Mouse (Mus musculus) lung, embryonic 14.5 days (tissue): ENCODE data around the gene Acbd4. TPM values are rescaled to one million over a fixed set of nuclear protein-coding genes. Genes with fewer than 3 reads are reported as not detected.

ENCODE experiments used
- ATAC-seq: fragments of 200-750 bp; cut with Nextera tagmentation; 2 replicates; pipeline ENCODE4 v1.8.0; 2017; ENCODE audit warnings: mild to moderate bottlenecking, moderate TSS enrichment, moderate library complexity; ENCODE audit not compliant: insufficient read depth
- DNase-seq: peaks from one replicate; pipeline ENCODE4 v3.0.0-alpha.2; 2015
- H3K27ac ChIP-seq: fragments of 300-500 bp; sonication (generic); 2 replicates; pipeline ENCODE4 v1.5.1; 2014; ENCODE audit warnings: low read depth, mild to moderate bottlenecking, moderate library complexity
- H3K27me3 ChIP-seq: fragments of 300-500 bp; sonication (generic); 2 replicates; pipeline ENCODE4 v1.6.1; 2014; ENCODE audit warnings: low read length, control low read depth; ENCODE audit not compliant: insufficient read depth
- H3K36me3 ChIP-seq: fragments of 300-500 bp; sonication (generic); 2 replicates; pipeline ENCODE4 v1.6.1; 2014; ENCODE audit warnings: control low read depth; ENCODE audit not compliant: insufficient read depth
- H3K4me1 ChIP-seq: fragments of 300-500 bp; sonication (generic); 2 replicates; pipeline ENCODE4 v1.6.1; 2014; ENCODE audit warnings: antibody characterized with exemption, control low read depth; ENCODE audit not compliant: insufficient read depth
- H3K4me2 ChIP-seq: fragments of 300-500 bp; sonication (generic); 2 replicates; pipeline ENCODE4 v1.6.1; 2014; ENCODE audit warnings: mild to moderate bottlenecking
- H3K4me3 ChIP-seq: fragments of 300-500 bp; sonication (generic); 2 replicates; pipeline ENCODE4 v1.5.1; 2014; ENCODE audit warnings: low read depth, low read length
- H3K9ac ChIP-seq: fragments of 300-500 bp; sonication (generic); 2 replicates; pipeline ENCODE4 v1.6.1; 2014
- H3K9me3 ChIP-seq: fragments of 300-500 bp; sonication (generic); 2 replicates; pipeline ENCODE4 v1.6.1; 2016; ENCODE audit warnings: low read depth, low read length, control low read depth
- CTCF ChIP-seq: IDR thresholded peaks from 2 replicates; pipeline ENCODE4 v1.5.1; 2016; ENCODE audit warnings: antibody characterized with exemption, low read depth
- WGBS: fragments of 180-500 bp; shearing (Covaris S2); extraction: QIAGEN DNeasy Blood & Tissue Kit; methylation state at CpG from one replicate; pipeline ENCODE4 v1.1.7; 2014; 5-methylcytosine and 5-hydroxymethylcytosine counted together
- polyA plus RNA-seq: library from polyadenylated mRNA; unstranded; fragments of >200 nt; fragmentation: Nextera tagmentation; extraction: Ambion mirVana; gene quantifications from 2 replicates; pipeline ENCODE4 v1.2.1, GENCODE M21; 2014

The Acbd4 gene
- polyA plus RNA-seq, 1 experiment from 2014 or later = 11.0 TPM

GRCm38 (mm10) chr11:103098531-103099190 lies 2.8 kb upstream of the Acbd4 start:
- no peak for TF ChIP-seq CTCF
- 63% methylated on average over 11 of the region's 11 CpGs for WGBS
- DNase-seq (no peak), ATAC-seq (no peak)
- Histone ChIP-seq H3K9ac (no peak overlapping the region), H3K36me3 (no peaks in the 10 kb centered on the region), H3K27me3 (peaks cover 13% of the 10 kb centered on the region), H3K9me3 (no peaks in the 10 kb centered on the region), H3K4me3 (no peak overlapping the region), H3K4me1 (peaks cover 19% of the 10 kb centered on the region), H3K27ac (no peak overlapping the region), H3K4me2 (no peak overlapping the region)

- ATAC-seq = no peak
- no peak overlapping the region for H3K4me2 ChIP-seq
- H3K36me3 ChIP-seq = no peaks in the 10 kb centered on the region
- H3K9me3 ChIP-seq = no peaks in the 10 kb centered on the region
- H3K27ac ChIP-seq = no peak overlapping the region
- H3K27me3 ChIP-seq = peaks cover 13% of the 10 kb centered on the region
- no peak overlapping the region for H3K4me3 ChIP-seq
- WGBS = 56% methylated on average over 12 of the region's 12 CpGs
- DNase-seq = no peak
- peaks cover 19% of the 10 kb centered on the region for H3K4me1 ChIP-seq
- no peak for TF ChIP-seq CTCF
- H3K9ac ChIP-seq = no peak overlapping the region
Measured at GRCm38 (mm10) chr11:103099352-103099940, 2.0 kb upstream of the Acbd4 start.

GRCm38 (mm10) chr11:103100361-103100760 lies 1.1 kb upstream of the Acbd4 start:
- Histone ChIP-seq H3K4me2 (no peak overlapping the region; the same call in 1 of the 2 replicates), H3K4me1 (peaks cover 19% of the 10 kb centered on the region), H3K36me3 (no peaks in the 10 kb centered on the region), H3K9me3 (no peaks in the 10 kb centered on the region), H3K27ac (no peak overlapping the region), H3K9ac (no peak overlapping the region), H3K4me3 (no peak overlapping the region), H3K27me3 (peaks cover 13% of the 10 kb centered on the region)
- no peak for TF ChIP-seq CTCF
- DNase-seq (no peak), ATAC-seq (no peak)
- 61% methylated on average over 8 of the region's 8 CpGs for WGBS

GRCm38 (mm10) chr11:103101866-103102501 lies 502 bp downstream of the Acbd4 start:
- peak; percentile 69 for DNase-seq
- WGBS = 3% methylated on average over 30 of the region's 30 CpGs
- no peak for TF ChIP-seq CTCF
- Histone ChIP-seq H3K4me2 (peak overlapping the region; percentile 75), H3K4me3 (peak overlapping the region; percentile 52), H3K9me3 (no peaks in the 10 kb centered on the region), H3K27ac (no peak overlapping the region), H3K27me3 (peaks cover 13% of the 10 kb centered on the region), H3K9ac (peak overlapping the region; percentile 56), H3K36me3 (no peaks in the 10 kb centered on the region), H3K4me1 (peaks cover 18% of the 10 kb centered on the region)
- ATAC-seq = 0 out of 2 replicates have a peak, but pooled peaks have one; percentile 13

- Histone ChIP-seq H3K9ac (peak overlapping the region; percentile 52), H3K4me1 (peaks cover 12% of the 10 kb centered on the region; the same call in 1 of the 2 replicates), H3K9me3 (no peaks in the 10 kb centered on the region), H3K4me2 (peak overlapping the region; percentile 75), H3K36me3 (no peaks in the 10 kb centered on the region), H3K27me3 (peaks cover 13% of the 10 kb centered on the region), H3K4me3 (peak overlapping the region; percentile 52), H3K27ac (peak overlapping the region; percentile 30; the same call in 1 of the 2 replicates)
- ATAC-seq (peak; percentile 92), DNase-seq (peak; percentile 98)
- TF ChIP-seq CTCF = peak; percentile 100
- WGBS = under 1% methylated on average over 35 of the region's 35 CpGs
Measured at GRCm38 (mm10) chr11:103102725-103103349, 1.4 kb downstream of the Acbd4 start.

GRCm38 (mm10) chr11:103103621-103104020 lies 2.1 kb downstream of the Acbd4 start:
- DNase-seq (no peak), ATAC-seq (no peak)
- peaks cover 13% of the 10 kb centered on the region for H3K27me3 ChIP-seq
- no peaks in the 10 kb centered on the region for H3K36me3 ChIP-seq
- no peak for TF ChIP-seq CTCF
- peak overlapping the region; percentile 52 for H3K4me3 ChIP-seq
- H3K9ac ChIP-seq = peak overlapping the region; percentile 52
- H3K4me1 ChIP-seq = peaks cover 12% of the 10 kb centered on the region; the same call in 1 of the 2 replicates
- no peaks in the 10 kb centered on the region for H3K9me3 ChIP-seq
- WGBS = 48% methylated on average over 8 of the region's 8 CpGs
- no peak overlapping the region for H3K27ac ChIP-seq
- peak overlapping the region; percentile 75 for H3K4me2 ChIP-seq

- Histone ChIP-seq H3K4me1 (peaks cover 12% of the 10 kb centered on the region; the same call in 1 of the 2 replicates), H3K27me3 (peaks cover 13% of the 10 kb centered on the region), H3K4me2 (peak overlapping the region; percentile 75; the same call in 1 of the 2 replicates), H3K9ac (no peak overlapping the region), H3K4me3 (no peak overlapping the region), H3K36me3 (no peaks in the 10 kb centered on the region), H3K9me3 (no peaks in the 10 kb centered on the region), H3K27ac (no peak overlapping the region)
- ATAC-seq (no peak), DNase-seq (no peak)
- no peak for TF ChIP-seq CTCF
- 69% methylated on average over 7 of the region's 7 CpGs for WGBS
Measured at GRCm38 (mm10) chr11:103104469-103104868, 3.0 kb downstream of the Acbd4 start.
